Mouse (Mus musculus) hindbrain, postnatal 0 days (tissue): ENCODE measurements around the gene Apoc2. TPM values are rescaled to one million over a fixed set of nuclear protein-coding genes. Genes with fewer than 3 reads are reported as not detected.

ENCODE experiments used
- ATAC-seq: fragments of 200-750 bp; cut with Nextera tagmentation; 2 replicates; pipeline ENCODE4 v1.8.0; 2017; ENCODE audit warnings: mild to moderate bottlenecking, moderate TSS enrichment, moderate library complexity
- DNase-seq: peaks from one replicate; pipeline ENCODE4 v3.0.0-alpha.2; 2015; ENCODE audit warnings: low spot score
- H3K27ac ChIP-seq: fragments of 300-500 bp; sonication (generic); 2 replicates; pipeline ENCODE4 v1.5.1; 2014; ENCODE audit warnings: mild to moderate bottlenecking
- H3K27me3 ChIP-seq: fragments of 300-500 bp; sonication (generic); 2 replicates; pipeline ENCODE4 v1.6.1; 2014; ENCODE audit warnings: low read length, mixed read lengths; ENCODE audit not compliant: insufficient read depth
- H3K36me3 ChIP-seq: fragments of 300-500 bp; sonication (generic); 2 replicates; pipeline ENCODE4 v1.6.1; 2014; ENCODE audit warnings: low read length, mixed read lengths; ENCODE audit not compliant: insufficient read depth
- H3K4me1 ChIP-seq: fragments of 300-500 bp; sonication (generic); 2 replicates; pipeline ENCODE4 v1.6.1; 2014; ENCODE audit warnings: antibody characterized with exemption, low read length, mixed read lengths; ENCODE audit not compliant: insufficient read depth
- H3K4me2 ChIP-seq: fragments of 300-500 bp; sonication (generic); 2 replicates; pipeline ENCODE4 v1.6.1; 2014; ENCODE audit warnings: low read depth, mild to moderate bottlenecking, low read length, moderate library complexity, mixed read lengths
- H3K4me3 ChIP-seq: fragments of 300-500 bp; sonication (generic); 2 replicates; pipeline ENCODE4 v1.5.1; 2014; ENCODE audit warnings: low read length
- H3K9ac ChIP-seq: fragments of 300-500 bp; sonication (generic); replicated peaks from 2 replicates; pipeline ENCODE4 v1.6.1; 2014; ENCODE audit warnings: mild to moderate bottlenecking, low read length, moderate library complexity, mixed read lengths
- H3K9me3 ChIP-seq: fragments of 300-500 bp; sonication (generic); 2 replicates; pipeline ENCODE4 v1.6.1; 2016; ENCODE audit warnings: low read length, mixed read lengths
- CTCF ChIP-seq: IDR thresholded peaks from 2 replicates; pipeline ENCODE4 v1.5.1; 2016; ENCODE audit warnings: antibody characterized with exemption, control low read depth, low read depth
- WGBS: fragments of 180-500 bp; shearing (Covaris S2); extraction: QIAGEN DNeasy Blood & Tissue Kit; methylation state at CpG from one replicate; pipeline ENCODE4 v1.1.7; 2014; 5-methylcytosine and 5-hydroxymethylcytosine counted together
- polyA plus RNA-seq: library from polyadenylated mRNA; unstranded; fragments of >200 nt; fragmentation: Nextera tagmentation; extraction: Ambion mirVana; gene quantifications from 2 replicates; pipeline ENCODE4 v1.2.1, GENCODE M21; 2015
- total RNA-seq: library from RNA; depleted of rRNA; stranded (reverse); fragments of >200 nt; gene quantifications from 2 replicates; pipeline ENCODE4 v1.2.3, GENCODE M21; 2014

Gene Apoc2
- total and polyA plus RNA-seq, 2 experiments from 2014 or later = 0.38 TPM; not detected in 1

DNA sequence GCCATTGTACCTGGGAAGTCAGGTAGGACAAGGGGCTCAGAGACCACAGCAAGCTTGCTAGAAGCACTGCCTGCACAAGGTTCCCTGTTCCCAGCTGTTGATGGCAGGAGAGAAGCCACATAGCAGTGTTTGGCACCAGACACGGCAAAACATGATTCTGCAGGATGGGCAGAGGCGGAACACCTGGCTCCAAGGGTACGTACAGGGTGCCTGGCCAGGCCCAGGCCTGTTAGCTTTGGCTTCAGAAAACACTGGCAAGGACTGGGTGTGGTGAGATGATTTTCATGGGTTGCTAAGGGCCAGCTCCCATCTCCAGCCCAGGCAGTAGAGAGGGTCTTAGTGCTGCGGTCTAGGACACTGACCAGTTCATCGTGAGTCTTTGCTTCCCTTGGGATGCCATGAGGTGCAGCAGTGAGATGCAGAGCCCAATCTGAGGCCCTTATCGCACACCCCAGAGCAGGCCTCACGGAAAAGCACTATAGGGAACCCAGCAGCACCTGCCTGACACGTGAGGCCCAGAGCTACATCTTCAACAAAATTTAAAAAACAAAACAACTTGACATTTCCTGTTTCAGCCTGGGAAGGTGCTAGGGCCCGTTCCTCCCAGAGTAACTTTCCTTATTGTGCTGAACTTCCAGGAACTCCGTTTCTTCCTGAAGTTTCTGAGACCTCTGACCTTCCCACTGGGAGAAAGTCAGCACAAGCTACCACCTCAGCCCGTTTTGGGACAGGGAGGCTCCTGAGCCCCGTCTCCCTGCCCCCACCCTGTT lies 22.7 kb upstream of the Apoc2 start:
- no peaks in the 10 kb centered on the region for H3K9me3 ChIP-seq
- H3K4me3 ChIP-seq = no peak overlapping the region
- peaks cover 5% of the 10 kb centered on the region; the same call in 1 of the 2 replicates for H3K36me3 ChIP-seq
- no peak for DNase-seq
- ATAC-seq = no peak
- H3K9ac ChIP-seq = no peak overlapping the region
- H3K27me3 ChIP-seq = no peaks in the 10 kb centered on the region
- 0 out of 2 replicates have a peak overlapping the region, but pooled peaks have one; percentile 10 for H3K4me2 ChIP-seq
- TF ChIP-seq CTCF = no peak
- 54% methylated on average over 12 of the region's 12 CpGs for WGBS
- peaks cover 9% of the 10 kb centered on the region for H3K4me1 ChIP-seq
- peak overlapping the region; percentile 43; the same call in 1 of the 2 replicates for H3K27ac ChIP-seq

DNA sequence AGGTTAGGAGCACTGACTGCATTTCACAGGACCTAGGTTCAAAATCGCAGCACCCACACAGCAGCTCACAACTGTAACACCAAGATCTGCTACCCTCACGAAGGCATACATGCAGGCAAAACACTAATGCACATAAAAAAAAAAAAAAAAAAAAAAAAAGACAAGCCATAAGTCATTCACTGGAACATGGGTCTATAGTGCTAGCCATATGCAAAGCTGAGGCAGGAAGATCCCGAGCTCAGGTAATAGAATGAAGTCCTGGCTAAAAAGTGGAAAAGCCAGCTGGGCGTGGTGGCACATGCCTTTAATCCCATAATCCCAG lies 22.0 kb upstream of the Apoc2 start:
- no peak overlapping the region for H3K9ac ChIP-seq
- 77% methylated on average over 4 of the region's 4 CpGs for WGBS
- H3K4me3 ChIP-seq = no peak overlapping the region
- no peak overlapping the region for H3K4me2 ChIP-seq
- no peak for DNase-seq
- ATAC-seq = no peak
- no peaks in the 10 kb centered on the region for H3K27me3 ChIP-seq
- no peaks in the 10 kb centered on the region for H3K9me3 ChIP-seq
- peaks cover 9% of the 10 kb centered on the region for H3K4me1 ChIP-seq
- no peak for TF ChIP-seq CTCF
- peak overlapping the region; percentile 78 for H3K27ac ChIP-seq
- peaks cover 5% of the 10 kb centered on the region; the same call in 1 of the 2 replicates for H3K36me3 ChIP-seq

DNA sequence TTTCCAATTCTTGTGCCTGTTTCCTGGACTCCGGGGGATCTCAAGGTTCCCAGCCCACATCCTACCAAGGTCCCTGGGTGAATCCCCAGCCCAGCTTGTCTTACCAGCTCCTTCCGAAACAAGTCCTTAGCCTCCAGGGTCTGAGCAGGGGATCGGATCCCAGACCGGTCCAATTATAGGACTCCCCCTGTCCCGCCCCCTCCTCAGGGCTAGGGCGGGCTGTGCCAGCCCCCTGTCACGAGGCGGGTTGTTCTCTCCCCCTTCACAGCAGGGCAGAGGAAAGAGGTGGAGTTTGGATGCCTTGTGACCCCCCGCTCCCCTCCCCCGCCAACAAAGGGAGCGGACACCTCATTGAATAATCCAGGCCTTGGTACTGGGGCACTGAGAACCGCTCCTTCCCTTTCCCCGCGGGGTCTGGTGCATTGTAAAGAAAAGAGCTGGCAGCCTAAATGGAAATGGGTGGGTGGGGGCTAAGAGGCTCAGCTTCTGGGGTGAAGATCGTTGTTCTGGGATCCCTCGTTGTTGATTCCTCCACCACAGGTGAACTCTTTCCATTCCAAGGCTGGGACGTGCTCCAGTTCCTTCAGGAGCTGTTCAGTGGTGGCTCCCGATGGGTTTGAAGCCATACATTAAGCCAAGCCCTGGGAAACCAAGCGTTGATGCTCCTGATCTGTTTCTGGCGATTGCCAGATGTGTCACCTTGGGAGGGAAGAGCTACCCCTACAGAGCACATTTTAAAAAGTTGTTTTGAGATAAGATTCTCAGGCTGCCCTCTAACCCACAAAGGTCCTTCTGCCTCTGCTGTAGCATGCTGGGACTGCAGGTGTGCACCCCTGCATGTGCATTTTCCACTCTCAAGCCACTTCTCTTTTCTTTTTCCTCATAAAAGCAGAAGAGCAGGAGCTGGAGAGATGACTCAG lies 21.4 kb upstream of the Apoc2 start, which contains the start of gene Apoe:
Gene Apoe, minus strand, starts transcription at position 282 of the 920 bp plus-strand sequence.
- H3K27ac ChIP-seq = peak within 1 kb of the TSS; percentile 78
- no peaks in the 10 kb centered on the region for H3K27me3 ChIP-seq
- ATAC-seq (peak; percentile 88), DNase-seq (peak; percentile 81)
- WGBS = 1% methylated on average over 20 of the region's 20 CpGs
- H3K4me3 ChIP-seq = peak within 1 kb of the TSS; percentile 40
- H3K36me3 ChIP-seq = peaks cover 5% of the 10 kb centered on the region; the same call in 1 of the 2 replicates
- peaks cover 9% of the 10 kb centered on the region for H3K4me1 ChIP-seq
- peak within 1 kb of the TSS; percentile 56 for H3K4me2 ChIP-seq
- H3K9me3 ChIP-seq = no peaks in the 10 kb centered on the region
- 0 out of 2 replicates have a peak, but pooled peaks have one; percentile 15 for TF ChIP-seq CTCF
- H3K9ac ChIP-seq = peak within 1 kb of the TSS; percentile 58

DNA sequence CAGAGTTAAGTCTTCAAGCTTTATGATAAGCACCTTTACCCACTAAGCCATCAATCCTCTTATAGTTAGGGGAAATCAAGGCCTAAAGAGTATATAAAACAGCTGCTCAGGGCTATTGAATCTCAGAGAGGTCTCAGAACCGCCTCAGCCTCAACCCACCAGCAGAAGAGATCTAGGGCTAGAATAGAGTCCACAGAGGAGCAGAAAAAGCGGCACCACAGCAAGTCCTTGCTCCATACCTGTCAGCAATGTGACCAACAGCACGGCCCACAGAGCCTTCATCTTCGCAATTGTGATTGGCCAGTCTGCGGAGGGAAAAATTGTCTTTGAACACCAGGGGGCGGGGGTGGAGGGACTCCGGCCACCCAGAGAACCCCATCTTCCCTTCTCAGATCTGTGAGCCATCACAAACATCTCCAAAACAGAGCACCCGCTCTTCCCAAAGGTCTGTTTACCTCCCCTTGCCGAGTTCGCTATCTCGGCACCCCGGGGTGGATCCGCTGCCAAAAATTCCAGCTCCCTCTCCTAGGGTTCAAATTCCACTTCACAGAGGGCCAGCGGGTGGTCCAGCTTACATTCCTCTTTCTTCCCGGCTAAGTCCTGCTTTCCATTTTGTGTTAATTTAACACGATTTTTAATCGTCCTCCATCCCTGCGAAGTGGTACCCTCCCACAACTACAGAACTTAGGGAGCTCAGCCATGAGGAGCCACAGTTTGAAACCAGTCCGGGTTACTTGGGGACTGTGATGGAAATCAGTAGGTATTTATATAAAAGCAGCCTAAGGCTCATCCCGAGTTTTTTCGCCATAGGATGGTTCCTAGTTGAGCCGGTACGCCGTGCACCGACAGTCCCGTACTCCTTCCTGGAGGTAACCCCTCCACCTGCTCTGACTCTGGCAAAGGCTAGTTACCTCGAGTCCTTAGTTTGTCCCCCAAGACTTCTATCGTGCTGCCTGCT lies 20.5 kb upstream of the Apoc2 start:
- peak; percentile 52 for TF ChIP-seq CTCF
- Histone ChIP-seq H3K9me3 (no peaks in the 10 kb centered on the region), H3K4me3 (peak overlapping the region; percentile 40), H3K4me2 (peak overlapping the region; percentile 56), H3K27me3 (no peaks in the 10 kb centered on the region), H3K27ac (peak overlapping the region; percentile 78), H3K9ac (peak overlapping the region; percentile 58), H3K36me3 (peaks cover 5% of the 10 kb centered on the region; the same call in 1 of the 2 replicates), H3K4me1 (peaks cover 9% of the 10 kb centered on the region)
- WGBS = 2% methylated on average over 28 of the region's 28 CpGs
- DNase-seq (peak; percentile 54), ATAC-seq (0 out of 2 replicates have a peak, but pooled peaks have one; percentile 0)

DNA sequence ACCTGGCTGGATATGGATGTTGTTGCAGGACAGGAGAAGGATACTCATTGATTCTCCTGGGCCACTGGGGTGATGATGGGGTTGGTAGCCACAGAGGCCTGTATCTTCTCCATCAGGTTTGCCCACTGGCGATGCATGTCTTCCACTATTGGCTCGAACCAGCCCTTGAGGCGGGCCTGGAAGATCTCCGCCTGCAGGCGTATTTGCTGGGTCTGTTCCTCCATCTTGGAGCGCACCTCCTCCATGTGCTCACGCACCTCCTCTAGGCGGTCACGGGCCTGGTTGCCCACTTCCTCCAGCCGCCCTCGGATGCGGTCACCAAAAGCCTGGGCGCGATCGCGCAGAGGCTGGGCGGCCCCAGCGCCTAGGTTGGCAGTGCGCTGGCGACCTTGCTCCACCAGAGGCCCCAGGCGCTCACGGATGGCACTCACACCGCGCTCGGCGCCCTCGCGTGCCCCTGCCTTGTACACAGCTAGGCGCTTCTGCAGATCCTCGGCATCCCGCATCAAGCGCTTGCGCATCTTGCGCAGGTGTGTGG lies 18.7 kb upstream of the Apoc2 start:
- Histone ChIP-seq H3K27me3 (no peaks in the 10 kb centered on the region), H3K4me3 (no peak overlapping the region), H3K9ac (no peak overlapping the region), H3K4me1 (peaks cover 9% of the 10 kb centered on the region), H3K27ac (no peak overlapping the region; the same call in 1 of the 2 replicates), H3K36me3 (no peaks in the 10 kb centered on the region), H3K4me2 (peak overlapping the region; percentile 56), H3K9me3 (no peaks in the 10 kb centered on the region)
- 95% methylated on average over 34 of the region's 34 CpGs for WGBS
- DNase-seq (no peak), ATAC-seq (no peak)
- TF ChIP-seq CTCF = no peak
